Mouse (Mus musculus) 3134 (cell line): ENCODE results near the gene Zxdc.

Source experiments
- DNase-seq: peaks from one replicate; pipeline ENCODE4 v3.0.0-alpha.2; 2011; ENCODE audit warnings: low spot score; ENCODE audit not compliant: insufficient read length; ENCODE audit errors: extremely low read depth

Gene Zxdc

GRCm38 (mm10) chr6:90450697-90451096 lies 81.4 kb downstream of the Zxdc start:
- DNase-seq, result no peak

GRCm38 (mm10) chr6:90451512-90451911 lies 82.2 kb downstream of the Zxdc start:
- no peak for DNase-seq

GRCm38 (mm10) chr6:90452603-90453002 lies 83.3 kb downstream of the Zxdc start:
- no peak for DNase-seq
